Mouse (Mus musculus): Measurements from ENCODE around the gene Atp6v1g1.

- no peak for TF ChIP-seq CTCF (IDR thresholded peaks at IDR 0.05; ENCODE audit: borderline replicate concordance, control insufficient read depth, extremely low read depth, insufficient read depth, low read length, poor library complexity)
- no peak for TF ChIP-seq POLR2A (IDR thresholded peaks at IDR 0.05; ENCODE audit: control insufficient read depth, extremely low read depth, insufficient read depth, low read length, poor library complexity)
Observed at GRCm38 (mm10) chr4:63545231-63545958, 823 bp downstream of the Atp6v1g1 start.

Measured in thymus, adult 2 months (tissue).